Mouse (Mus musculus) CH12.LX (cell line): ENCODE measurements around the gene Nsg2.

Source experiments
- BHLHE40 ChIP-seq: IDR thresholded peaks from 2 replicates; pipeline ENCODE4 v1.6.1; 2011; ENCODE audit warnings: mild to moderate bottlenecking, low read depth, low read length, improper control_type of control experiment
- CTCF ChIP-seq, 2 experiments: IDR thresholded peaks in 1 of 2; conservative IDR thresholded peaks in 1 of 2; 2 replicates each; pipeline ENCODE4 v1.5.1; 2011 to 2012; ENCODE audit warnings: low read depth in 2 of 2, low read length in 2 of 2, improper control_type of control experiment in 1 of 2, inconsistent platforms in 1 of 2, mild to moderate bottlenecking in 1 of 2, moderate library complexity in 1 of 2
- NRF1 ChIP-seq: IDR thresholded peaks from 2 replicates; pipeline ENCODE4 v1.6.1; 2014; ENCODE audit warnings: low read depth, mild to moderate bottlenecking, inconsistent platforms, low read length, improper control_type of control experiment, moderate library complexity
- TCF12 ChIP-seq: IDR thresholded peaks from 2 replicates; pipeline ENCODE4 v1.6.1; 2014; ENCODE audit warnings: low read depth, mild to moderate bottlenecking, inconsistent platforms, low read length, improper control_type of control experiment
- USF2 ChIP-seq: conservative IDR thresholded peaks from 2 replicates; pipeline ENCODE4 v1.6.1; 2011; ENCODE audit warnings: low read depth, low read length, improper control_type of control experiment
- ZC3H11A ChIP-seq: IDR thresholded peaks from 2 replicates; pipeline ENCODE4 v1.6.1; 2012; ENCODE audit warnings: low read depth, mild to moderate bottlenecking, inconsistent platforms, low read length, improper control_type of control experiment

- TF ChIP-seq USF2 (no peak), NRF1 (no peak), CTCF (conservative IDR thresholded peaks at IDR 0.05 in 1 of 2, IDR thresholded peaks at IDR 0.05 in 1 of 2; ENCODE audit: low read depth in 2 of 2, low read length in 2 of 2) (no peak), BHLHE40 (no peak), ZC3H11A (no peak), TCF12 (no peak)
These were observed 20.0 kb downstream of the Nsg2 start for GRCm38 (mm10) chr11:32020031-32020965.
